Mouse (Mus musculus) heart, postnatal 10 days (tissue): ENCODE data around the gene Usp29. TPM values are rescaled to one million over a fixed set of nuclear protein-coding genes. Genes with fewer than 3 reads are reported as not detected.
A peak's percentile ranks its signal among the peaks of the same experiment; 100 is the strongest.
"Not testable (repeated sequence)": the region's sequence is repeated elsewhere in the genome, so short reads cannot be mapped to it uniquely, and the experiment has no call there.

Experiments used
- DNase-seq, 2 experiments: peaks; one replicate each; pipeline ENCODE4 v3.0.0; 2021
- intact Hi-C: fragments of 180-260 bp; cut with DNase I; formaldehyde crosslinking; loops from one replicate; pipeline ENCODE4 v1.15.1; 2025
- total RNA-seq, 2 experiments: library from RNA; stranded (reverse); gene quantifications; 2 replicates each; pipeline ENCODE4 v1.2.3; 2021

Usp29 gene
- total RNA-seq, 2 experiments from 2014 or later = 0.87 to 1.2 TPM

GRCm38 (mm10) chr7:6759698-6760097, 29.3 kb downstream of the Usp29 start:
- no peak for DNase-seq
- intact Hi-C loops = no loop called here

GRCm38 (mm10) chr7:6760170-6760569, 29.8 kb downstream of the Usp29 start:
- no peak for DNase-seq
- intact Hi-C loops = no loop called here

- intact Hi-C loops = no loop called here
Measured at GRCm38 (mm10) chr7:6765240-6765639, 34.9 kb downstream of the Usp29 start.

GRCm38 (mm10) chr7:6770286-6770685, 39.9 kb downstream of the Usp29 start:
- intact Hi-C loops = no loop called here
- peak; percentile 34 to 38 for DNase-seq

More at GRCm38 (mm10) chr7:6765240-6765639, 34.9 kb downstream of the Usp29 start:
- DNase-seq = no peak

GRCm38 (mm10) chr7:6773865-6774413, 43.6 kb downstream of the Usp29 start:
- DNase-seq, intact Hi-C loops: not testable (repeated sequence)

- no peak for DNase-seq
- intact Hi-C loops = loop anchor here (5.0 kb wide), 1 partner anchor 56 kb away; no protein-coding TSS in a partner anchor
Measured at GRCm38 (mm10) chr7:6776314-6777059, 46.1 kb downstream of the Usp29 start.

GRCm38 (mm10) chr7:6777107-6777506, 46.7 kb downstream of the Usp29 start:
- intact Hi-C loops = loop anchor here (5.0 kb wide), 1 partner anchor 55 kb away; no protein-coding TSS in a partner anchor
- peak; percentile 23 to 33 for DNase-seq

GRCm38 (mm10) chr7:6777689-6778088, 47.3 kb downstream of the Usp29 start:
- intact Hi-C loops = loop anchor here (5.0 kb wide), 1 partner anchor 55 kb away; no protein-coding TSS in a partner anchor
- no peak for DNase-seq

GRCm38 (mm10) chr7:6779172-6779571, 48.8 kb downstream of the Usp29 start:
- intact Hi-C loops = loop anchor here (5.0 kb wide), 1 partner anchor 53 kb away; no protein-coding TSS in a partner anchor
- no peak for DNase-seq

GRCm38 (mm10) chr7:6781541-6781940, 51.2 kb downstream of the Usp29 start:
- intact Hi-C loops = no loop called here
- DNase-seq = no peak

GRCm38 (mm10) chr7:6784340-6785073, 54.1 kb downstream of the Usp29 start:
- intact Hi-C loops = no loop called here

GRCm38 (mm10) chr7:6787000-6787399, 56.6 kb downstream of the Usp29 start:
- intact Hi-C loops = no loop called here
- DNase-seq = no peak

More at GRCm38 (mm10) chr7:6784340-6785073, 54.1 kb downstream of the Usp29 start:
- DNase-seq = no peak

- no peak for DNase-seq
- intact Hi-C loops = no loop called here
Measured at GRCm38 (mm10) chr7:6788101-6788500, 57.7 kb downstream of the Usp29 start.

GRCm38 (mm10) chr7:6791286-6792065, 61.1 kb downstream of the Usp29 start:
- intact Hi-C loops = no loop called here
- DNase-seq = no peak

- intact Hi-C loops = no loop called here
Measured at GRCm38 (mm10) chr7:6793240-6793639, 62.9 kb downstream of the Usp29 start.

GRCm38 (mm10) chr7:6793811-6794210, 63.4 kb downstream of the Usp29 start:
- intact Hi-C loops = no loop called here
- DNase-seq = no peak

More at GRCm38 (mm10) chr7:6793240-6793639, 62.9 kb downstream of the Usp29 start:
- no peak for DNase-seq

- intact Hi-C loops = no loop called here
Measured at GRCm38 (mm10) chr7:6797408-6797807, 67.0 kb downstream of the Usp29 start.

GRCm38 (mm10) chr7:6799105-6799805, 68.9 kb downstream of the Usp29 start:
- DNase-seq = no peak
- intact Hi-C loops = no loop called here

More at GRCm38 (mm10) chr7:6797408-6797807, 67.0 kb downstream of the Usp29 start:
- no peak for DNase-seq

GRCm38 (mm10) chr7:6800586-6801441, 70.4 kb downstream of the Usp29 start:
- DNase-seq = no peak
- intact Hi-C loops = no loop called here
